ENCODE assay signal across 19 mouse cellular contexts in the genomic region with DNA sequence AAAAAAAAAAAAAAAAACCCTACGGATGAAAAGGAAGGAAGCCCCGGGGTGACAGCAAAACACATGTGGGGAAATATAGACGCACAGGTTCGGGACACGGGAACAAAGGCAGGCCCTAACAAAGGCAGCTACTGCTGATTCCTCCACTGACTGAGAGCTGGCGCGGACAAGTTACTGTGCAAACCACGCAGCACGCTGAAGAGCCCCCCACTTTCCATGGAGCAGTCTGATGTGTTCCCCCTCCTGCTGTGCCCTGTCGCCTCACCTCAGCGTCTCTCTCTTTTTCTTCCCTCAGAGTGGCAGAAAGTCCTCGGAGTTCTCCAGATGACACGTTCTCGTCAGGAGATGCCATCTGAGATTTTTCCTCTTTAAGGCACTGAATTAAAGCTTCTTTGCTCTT. TPM values are rescaled to one million over a fixed set of nuclear protein-coding genes. Genes with fewer than 3 reads are reported as not detected.
DNase-seq lines count a peak whose midpoint lies in the region; ATAC-seq lines count a peak whose summit lies in the region.
"Had no signal": no experiment of that assay in that cellular context is flagged by ENCODE, and none has a peak within 500 bp of the region (broad histone marks: within the 10 kb centered on the region; RNA-seq: fewer than 3 reads in every experiment).

No protein-coding gene starts in this region.

- H3K27ac ChIP-seq in forebrain, embryonic 11.5 days (ENCODE audit: low read depth, low read length): no peak overlapping the region
- H3K27ac ChIP-seq in forebrain, embryonic 14.5 days (ENCODE audit: low read depth, low read length): no peak overlapping the region
- H3K27ac ChIP-seq in kidney, embryonic 15.5 days: peak overlapping the region; percentile 67
- no peak overlapping the region for H3K27ac ChIP-seq in midbrain, embryonic 16.5 days (ENCODE audit: low read length)
- no peak overlapping the region for H3K27ac ChIP-seq in midbrain, embryonic 10.5 days (replicated peaks)
- H3K27ac ChIP-seq: embryonic facial prominence, embryonic 10.5 days; heart, embryonic 15.5 days; hindbrain, embryonic 14.5 days had no signal

- no peak overlapping the region for H3K4me3 ChIP-seq in forebrain, embryonic 11.5 days (ENCODE audit: low read depth, low read length)
- H3K4me3 ChIP-seq in forebrain, embryonic 14.5 days (ENCODE audit: low read depth, low read length): no peak overlapping the region
- H3K4me3 ChIP-seq in kidney, embryonic 15.5 days (replicated peaks): no peak overlapping the region
- no peak overlapping the region for H3K4me3 ChIP-seq in midbrain, embryonic 16.5 days (ENCODE audit: low read depth, low read length)
- no peak overlapping the region for H3K4me3 ChIP-seq in midbrain, embryonic 10.5 days
- H3K4me3 ChIP-seq: embryonic facial prominence, embryonic 10.5 days; heart, embryonic 15.5 days; hindbrain, embryonic 10.5 days had no signal

- H3K4me1 ChIP-seq in forebrain, embryonic 11.5 days (replicated peaks; ENCODE audit: control insufficient read depth, insufficient read depth, low read length): no peaks in the 10 kb centered on the region
- no peaks in the 10 kb centered on the region for H3K4me1 ChIP-seq in forebrain, embryonic 14.5 days (ENCODE audit: control insufficient read depth, insufficient read depth, low read length)
- peaks cover 14% of the 10 kb centered on the region for H3K4me1 ChIP-seq in kidney, embryonic 15.5 days
- H3K4me1 ChIP-seq in midbrain, embryonic 16.5 days (ENCODE audit: control insufficient read depth, insufficient read depth, low read length): peaks cover 3% of the 10 kb centered on the region; the same call in 1 of the 2 replicates
- H3K4me1 ChIP-seq in midbrain, embryonic 10.5 days: no peaks in the 10 kb centered on the region
- H3K4me1 ChIP-seq: embryonic facial prominence, embryonic 10.5 days; heart, embryonic 15.5 days had no signal

- DNase-seq in forebrain, embryonic 11.5 days (ENCODE audit: low spot score): peak; percentile 46
- DNase-seq in forebrain, embryonic 14.5 days (ENCODE audit: low spot score): no peak
- DNase-seq in kidney, adult 11 months: no peak
- no peak for DNase-seq in midbrain, embryonic 10.5 days (ENCODE audit: low spot score)
- DNase-seq in heart, adult 9 months (ENCODE audit: low spot score in 2 of 2): no peak
- DNase-seq: adrenal gland, postnatal 14 days; B cell, adult 2 months; cerebellum, adult 2 months; gastrocnemius, postnatal 36 days; heart, adult 18-20 months; heart, postnatal 14 days had no signal

- H3K4me2 ChIP-seq in forebrain, embryonic 11.5 days (ENCODE audit: low read depth, low read length, severe bottlenecking): no peak overlapping the region
- H3K4me2 ChIP-seq in forebrain, embryonic 14.5 days (ENCODE audit: low read length): no peak overlapping the region
- H3K4me2 ChIP-seq in kidney, embryonic 15.5 days: no peak overlapping the region
- no peak overlapping the region for H3K4me2 ChIP-seq in midbrain, embryonic 16.5 days (ENCODE audit: low read length)
- H3K4me2 ChIP-seq: heart, embryonic 11.5 days; heart, embryonic 15.5 days; hindbrain, embryonic 14.5 days had no signal

- H3K27me3 ChIP-seq in forebrain, embryonic 11.5 days (ENCODE audit: control insufficient read depth, insufficient read depth, low read length): no peaks in the 10 kb centered on the region
- no peaks in the 10 kb centered on the region for H3K27me3 ChIP-seq in forebrain, embryonic 14.5 days (replicated peaks; ENCODE audit: control insufficient read depth, insufficient read depth, low read length)
- H3K27me3 ChIP-seq in kidney, embryonic 15.5 days: no peaks in the 10 kb centered on the region
- H3K27me3 ChIP-seq in midbrain, embryonic 16.5 days (ENCODE audit: control insufficient read depth, insufficient read depth, low read depth, low read length): no peaks in the 10 kb centered on the region
- no peaks in the 10 kb centered on the region for H3K27me3 ChIP-seq in midbrain, embryonic 10.5 days (ENCODE audit: low read depth, poor library complexity, severe bottlenecking)
- H3K27me3 ChIP-seq: heart, embryonic 15.5 days had no signal

- H3K9ac ChIP-seq in forebrain, embryonic 11.5 days (ENCODE audit: low read length): no peak overlapping the region
- no peak overlapping the region for H3K9ac ChIP-seq in forebrain, embryonic 14.5 days (ENCODE audit: low read length)
- H3K9ac ChIP-seq in kidney, embryonic 15.5 days: no peak overlapping the region
- H3K9ac ChIP-seq in midbrain, embryonic 16.5 days (ENCODE audit: low read depth, low read length): no peak overlapping the region
- H3K9ac ChIP-seq: heart, embryonic 15.5 days; hindbrain, embryonic 14.5 days had no signal

- ATAC-seq in forebrain, embryonic 11.5 days (replicated peaks; ENCODE audit: low FRiP score): no peak
- no peak for ATAC-seq in forebrain, embryonic 14.5 days
- no peak for ATAC-seq in kidney, embryonic 15.5 days (replicated peaks; ENCODE audit: low FRiP score)
- ATAC-seq in midbrain, embryonic 16.5 days: peak; percentile 59; the same call in 1 of the 2 replicates
- ATAC-seq: CD4-positive, CD25-positive, alpha-beta regulatory T cell, adult 4 months had no signal

- H3K9me3 ChIP-seq in forebrain, embryonic 11.5 days (ENCODE audit: control insufficient read depth, low read length): no peaks in the 10 kb centered on the region
- H3K9me3 ChIP-seq in forebrain, embryonic 14.5 days (replicated peaks; ENCODE audit: control insufficient read depth, low read length): no peaks in the 10 kb centered on the region
- H3K9me3 ChIP-seq in kidney, embryonic 15.5 days (replicated peaks): no peaks in the 10 kb centered on the region
- H3K9me3 ChIP-seq in midbrain, embryonic 16.5 days (replicated peaks; ENCODE audit: control insufficient read depth, low read length, poor library complexity, severe bottlenecking): no peaks in the 10 kb centered on the region
- no peaks in the 10 kb centered on the region for H3K9me3 ChIP-seq in midbrain, embryonic 10.5 days (replicated peaks)
- H3K9me3 ChIP-seq: embryonic facial prominence, embryonic 10.5 days; heart, embryonic 15.5 days; hindbrain, embryonic 10.5 days had no signal

- H3K36me3 ChIP-seq in forebrain, embryonic 11.5 days (ENCODE audit: control insufficient read depth, insufficient read depth, low read length): no peaks in the 10 kb centered on the region; the same call in 1 of the 2 replicates
- peaks cover 43% of the 10 kb centered on the region for H3K36me3 ChIP-seq in forebrain, embryonic 14.5 days (ENCODE audit: control insufficient read depth, insufficient read depth, low read length)
- H3K36me3 ChIP-seq in kidney, embryonic 15.5 days: peaks cover 80% of the 10 kb centered on the region
- H3K36me3 ChIP-seq in midbrain, embryonic 16.5 days (ENCODE audit: control insufficient read depth, insufficient read depth, low read length): peaks cover 2% of the 10 kb centered on the region; the same call in 1 of the 2 replicates
- H3K36me3 ChIP-seq in midbrain, embryonic 10.5 days: peaks cover 90% of the 10 kb centered on the region

- 92% methylated on average over 14 of the region's 14 CpGs for WGBS in forebrain, embryonic 11.5 days
- 84% methylated on average over 14 of the region's 14 CpGs for WGBS in forebrain, embryonic 14.5 days
- 87% methylated on average over 14 of the region's 14 CpGs for WGBS in kidney, embryonic 15.5 days
- WGBS in midbrain, embryonic 16.5 days: 50% methylated on average over 14 of the region's 14 CpGs
- 76% methylated on average over 14 of the region's 14 CpGs for WGBS in midbrain, embryonic 10.5 days

RNA-seq across cellular contexts. Expression of gene Cdk5rap2, which starts 55.8 kb away (rescaled TPM):
- 25.6 and 26.1 TPM in 2 replicates for polyA plus RNA-seq in forebrain, embryonic 11.5 days (2014; fragmentation: Nextera tagmentation; extraction: Ambion mirVana)
- polyA plus RNA-seq in forebrain, embryonic 14.5 days (2014; fragmentation: Nextera tagmentation; extraction: Ambion mirVana): 12.7 and 14.7 TPM in 2 replicates
- 18.7 and 21.2 TPM in 2 replicates for polyA plus RNA-seq in kidney, embryonic 15.5 days (2015; fragmentation: Nextera tagmentation; extraction: Ambion mirVana)
- 6.0 and 7.7 TPM in 2 replicates for polyA plus RNA-seq in midbrain, embryonic 16.5 days (2015; fragmentation: Nextera tagmentation; extraction: Ambion mirVana)
- polyA plus RNA-seq in midbrain, embryonic 10.5 days (2016; fragmentation: Nextera tagmentation; extraction: Ambion mirVana): 21.7 and 24.7 TPM in 2 replicates
